Mouse (Mus musculus) embryonic stem cell, embryonic (primary cell): Measurements from ENCODE around the gene Hnrnpr.

Experiments used
- CTCF ChIA-PET, 4 experiments: fragments of 300-600 bp in 2 of 4; fragments of 350-600 bp in 2 of 4; sonication (Branson Sonifier 250); formaldehyde crosslinking; loops; one replicate each; lab custom pipeline; 2022; ENCODE audit warnings: inconsistent platforms in 2 of 4; lab: Charles Lee
- POLR2A ChIA-PET, 4 experiments: fragments of 300-600 bp in 2 of 4; fragments of 350-600 bp in 2 of 4; sonication (Branson Sonifier 250); formaldehyde crosslinking; loops; one replicate each; lab custom pipeline; 2022; ENCODE audit warnings: antibody characterized with exemption in 4 of 4, inconsistent platforms in 1 of 4; lab: Charles Lee

Hnrnpr gene

DNA sequence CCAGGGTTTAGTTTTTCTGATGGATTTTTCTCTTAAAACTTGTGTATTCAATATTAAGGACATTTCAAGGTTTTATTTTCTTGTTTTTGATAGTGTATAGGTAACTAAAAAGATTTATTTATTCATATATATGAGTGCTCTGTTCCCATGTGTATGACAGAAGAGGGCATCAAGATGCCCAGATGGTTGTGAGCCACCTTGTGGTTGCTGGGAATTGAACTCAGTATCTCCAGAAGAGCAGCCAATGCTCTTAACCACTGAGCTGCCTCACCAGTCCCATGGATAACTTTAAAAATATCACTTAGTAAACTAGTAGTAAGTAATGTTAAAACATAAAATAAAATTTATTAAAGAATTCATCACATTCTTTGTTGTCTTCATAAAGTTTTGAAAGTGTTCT, 17.4 kb downstream of the Hnrnpr start:
- CTCF ChIA-PET: interaction anchor here (0.5 to 3.2 kb wide), 7 partner anchors 9 to 338 kb away, joined by 3 to 16 read pairs (median 4); no protein-coding TSS in a partner anchor
- POLR2A ChIA-PET: interaction anchor here in 3 of 4 experiments (0.7 to 3.8 kb wide), 16 partner anchors 8 to 61 kb away, joined by 3 to 21 read pairs (median 4); partner anchors contain the start of gene Hnrnpr (in 3 of the 3)

DNA sequence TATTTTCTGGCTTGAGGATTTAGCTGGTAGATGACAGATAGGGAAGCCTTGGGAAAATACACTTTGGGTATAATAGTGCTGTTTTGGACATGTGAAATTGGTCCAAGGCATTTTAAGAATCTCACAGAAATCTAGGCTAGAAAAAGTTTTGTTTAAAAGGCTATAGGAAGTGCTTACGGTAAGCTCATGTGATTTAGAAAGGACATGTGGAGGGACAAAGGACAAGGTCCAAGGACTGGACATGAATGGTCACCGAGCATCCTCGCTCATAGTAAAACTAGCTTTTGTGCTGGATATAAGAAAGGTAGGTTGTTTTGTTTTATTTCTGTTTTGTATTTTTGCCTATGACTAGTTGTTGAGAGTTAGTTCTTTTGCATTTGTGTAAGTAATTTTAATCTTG, 21.0 kb downstream of the Hnrnpr start:
- CTCF ChIA-PET: no interaction called here
- POLR2A ChIA-PET: interaction anchor here in 1 of 4 experiments (0.8 to 1.0 kb wide), 4 partner anchors 13 to 25 kb away, joined by 3 read pairs; no protein-coding TSS in a partner anchor

DNA sequence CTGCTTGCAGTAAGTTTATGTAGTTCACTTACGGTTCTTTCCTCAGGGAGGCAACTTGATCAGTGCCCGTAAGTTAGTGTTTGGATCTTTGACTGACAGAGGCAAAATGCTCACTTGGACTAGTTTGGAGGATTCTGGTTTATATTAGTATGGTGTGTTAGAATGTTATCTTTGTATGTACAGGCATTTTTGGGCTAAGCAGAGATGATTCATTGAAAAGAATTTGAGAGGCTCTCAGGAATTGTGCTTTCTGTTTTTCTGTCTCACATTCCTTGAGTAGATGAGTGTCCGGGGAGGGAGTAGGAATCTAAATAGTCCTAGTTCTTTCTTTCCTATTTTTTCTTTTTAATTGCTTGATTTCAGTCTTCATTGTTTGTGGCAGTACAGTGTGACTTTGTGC, 22.4 kb downstream of the Hnrnpr start:
- POLR2A ChIA-PET: interaction anchor here in 1 of 4 experiments (0.6 to 1.6 kb wide), 8 partner anchors 10 to 286 kb away, joined by 3 to 6 read pairs (median 4); no protein-coding TSS in a partner anchor
- CTCF ChIA-PET: no interaction called here

DNA sequence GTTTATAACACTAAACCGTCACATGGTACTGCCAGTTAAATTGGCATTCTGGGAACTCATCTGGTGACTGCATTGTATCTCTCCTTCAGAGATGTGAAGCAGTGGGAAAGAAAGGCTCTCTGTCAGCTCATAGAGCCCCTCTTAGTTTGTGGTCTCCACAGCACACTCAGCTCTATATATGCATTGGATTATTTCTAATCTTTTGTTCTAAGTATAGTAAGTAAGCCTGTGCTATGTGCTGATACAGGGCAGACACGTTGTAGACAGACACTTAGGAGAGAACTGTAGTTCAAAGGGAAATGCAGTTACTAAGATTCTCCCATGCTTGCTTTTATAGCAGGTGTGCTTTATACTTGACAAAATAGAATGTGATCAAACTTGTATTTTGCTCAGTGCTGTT, 24.3 kb downstream of the Hnrnpr start:
- ChIA-PET POLR2A (interaction anchor here in 2 of 4 experiments (0.8 to 1.4 kb wide), 3 partner anchors 10 to 23 kb away, joined by 3 read pairs; no protein-coding TSS in a partner anchor), CTCF (interaction anchor here in 1 of 4 experiments (0.5 to 0.9 kb wide), 2 partner anchors 11 to 75 kb away, joined by 3 to 6 read pairs; no protein-coding TSS in a partner anchor)

DNA sequence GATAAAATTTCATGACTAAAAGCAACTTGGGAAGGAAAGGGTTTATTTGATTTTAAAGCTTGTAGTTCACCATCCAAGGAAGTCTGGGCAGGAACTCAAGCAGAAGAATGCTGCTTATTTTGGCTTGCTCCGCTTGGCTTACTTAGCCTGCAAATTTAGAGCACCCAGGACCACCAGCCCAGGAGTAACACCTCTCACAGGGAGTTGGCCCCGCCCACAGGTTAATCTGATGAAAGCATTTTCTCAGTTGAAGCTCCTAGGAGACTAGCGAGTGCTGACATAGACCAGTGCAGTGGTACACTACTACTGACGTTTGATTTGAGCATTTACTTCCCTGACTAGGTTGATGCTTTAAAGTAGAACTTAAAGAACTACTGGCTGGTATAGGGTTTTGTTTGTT, 26.4 kb downstream of the Hnrnpr start:
- POLR2A ChIA-PET: interaction anchor here in 2 of 4 experiments (0.6 to 2.2 kb wide), 11 partner anchors 8 to 252 kb away, joined by 3 to 10 read pairs (median 4); no protein-coding TSS in a partner anchor
- CTCF ChIA-PET: interaction anchor here (0.6 to 1.7 kb wide), 8 partner anchors 9 to 184 kb away, joined by 3 to 5 read pairs (median 4); no protein-coding TSS in a partner anchor

DNA sequence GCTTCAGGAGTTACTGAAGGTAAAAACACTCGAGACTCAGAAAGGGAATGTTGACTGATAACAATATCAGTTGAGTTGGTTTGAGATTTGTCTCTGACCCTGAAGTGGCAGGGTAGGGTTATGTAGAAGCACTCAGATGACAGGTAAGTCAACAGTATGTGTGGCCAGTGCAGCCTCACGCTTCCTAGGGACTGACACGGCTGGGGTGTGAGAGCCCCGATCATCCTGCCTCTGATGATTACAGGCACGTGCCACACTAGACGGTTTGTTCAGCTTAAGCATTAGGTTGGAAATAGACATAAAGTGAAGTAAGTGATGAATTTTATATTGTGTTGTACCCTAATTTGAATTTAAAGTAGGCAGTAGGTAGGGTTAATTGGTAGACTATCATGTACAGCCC, 38.9 kb downstream of the Hnrnpr start:
- POLR2A ChIA-PET: interaction anchor here in 2 of 4 experiments (0.6 to 1.4 kb wide), 4 partner anchors 12 to 402 kb away, joined by 4 to 5 read pairs (median 4); no protein-coding TSS in a partner anchor
- CTCF ChIA-PET: interaction anchor here in 1 of 4 experiments (1.1 kb wide), 1 partner anchor 234 kb away, joined by 3 read pairs; no protein-coding TSS in a partner anchor

DNA sequence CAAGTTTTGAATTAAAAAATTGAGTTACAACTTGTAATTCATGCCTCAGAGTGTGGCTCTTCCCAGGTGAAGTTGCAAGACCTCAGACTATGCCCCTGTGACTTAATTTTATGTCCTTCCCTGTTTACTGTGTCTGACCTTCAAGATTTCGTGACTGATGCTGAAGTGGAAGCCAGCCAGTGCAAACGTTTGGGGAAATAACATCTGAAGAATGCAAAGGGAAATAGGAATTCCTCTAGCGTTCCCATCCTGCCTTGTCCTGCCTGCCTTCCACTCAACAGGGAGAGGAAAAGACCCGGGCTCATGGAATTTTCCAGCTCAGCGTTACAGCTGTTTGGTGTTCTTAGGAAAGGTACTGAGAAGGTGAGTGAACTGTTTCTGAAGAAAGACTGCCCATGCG, 46.3 kb downstream of the Hnrnpr start:
- POLR2A ChIA-PET: interaction anchor here in 2 of 4 experiments (0.6 to 3.7 kb wide), 8 partner anchors 10 to 176 kb away, joined by 3 to 14 read pairs (median 3); partner anchors contain the start of gene Asap3 (in 1 of the 2)
- CTCF ChIA-PET: interaction anchor here in 2 of 4 experiments (0.6 to 1.4 kb wide), 2 partner anchors 98 to 199 kb away, joined by 3 read pairs; no protein-coding TSS in a partner anchor

DNA sequence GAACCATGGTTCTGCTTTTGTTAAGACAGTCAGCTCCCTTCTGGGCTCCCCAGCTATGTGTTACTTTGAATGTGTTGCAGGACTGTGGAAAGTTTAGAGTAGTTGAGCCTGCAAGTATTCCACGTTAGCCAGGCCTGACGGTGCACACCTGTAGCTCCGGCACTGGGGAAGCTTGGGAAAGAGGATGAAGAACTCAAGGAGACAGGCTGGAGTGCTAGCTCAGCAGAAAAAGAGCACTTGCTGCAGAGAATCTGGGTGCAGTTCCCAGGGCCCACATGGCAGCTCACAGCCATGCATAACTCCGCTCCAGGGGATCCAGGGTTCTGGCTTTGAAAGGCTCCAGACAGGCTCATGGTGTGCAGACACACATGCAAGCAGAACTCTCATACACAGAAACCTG, 46.7 kb downstream of the Hnrnpr start:
- CTCF ChIA-PET: interaction anchor here in 2 of 4 experiments (0.6 to 1.4 kb wide), 2 partner anchors 98 to 199 kb away, joined by 3 read pairs; no protein-coding TSS in a partner anchor
- POLR2A ChIA-PET: interaction anchor here in 2 of 4 experiments (0.6 to 3.7 kb wide), 7 partner anchors 10 to 177 kb away, joined by 3 to 14 read pairs (median 3); partner anchors contain the start of gene Asap3 (in 1 of the 2)

DNA sequence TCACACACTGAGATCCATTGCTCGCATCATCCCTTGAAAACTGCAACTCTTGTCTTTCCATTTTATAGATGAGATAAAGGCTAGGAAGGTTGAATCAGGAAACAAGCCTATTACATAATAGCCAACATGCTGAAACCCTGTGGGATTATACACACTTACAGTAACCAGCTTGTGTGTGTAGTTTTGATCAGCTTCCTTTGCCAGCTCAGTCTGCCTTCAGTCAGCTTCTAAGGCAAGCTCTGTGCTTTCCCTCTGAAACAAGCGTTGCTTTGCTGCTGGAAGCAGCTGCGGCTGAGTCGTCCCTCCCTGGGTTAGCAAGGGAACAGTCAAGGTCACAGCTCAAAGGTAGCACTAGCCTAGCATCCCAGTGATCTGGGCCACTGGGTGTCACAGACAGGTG, 57.1 kb downstream of the Hnrnpr start:
- POLR2A ChIA-PET: interaction anchor here in 3 of 4 experiments (0.6 to 1.9 kb wide), 7 partner anchors 9 to 161 kb away, joined by 3 to 8 read pairs (median 4); partner anchors contain the start of gene Asap3 (in 1 of the 3)

DNA sequence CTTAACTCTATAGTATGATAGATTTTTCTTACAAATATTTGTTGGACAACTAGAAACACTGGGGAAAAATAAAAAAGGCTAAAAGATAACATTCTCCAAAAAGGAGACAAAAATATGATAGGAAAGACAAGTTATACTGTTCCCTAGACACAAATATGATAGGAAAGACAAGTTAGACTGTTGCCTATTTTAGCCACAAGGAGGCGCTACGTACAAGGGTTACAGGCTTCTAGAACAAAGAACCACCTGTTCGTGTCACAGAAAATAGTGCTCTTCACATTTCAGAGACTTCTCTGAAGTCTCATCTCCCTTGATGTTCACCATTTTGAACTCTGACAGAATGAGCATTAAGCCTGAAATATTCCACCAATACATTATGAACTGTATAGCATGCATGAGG, 59.0 kb downstream of the Hnrnpr start:
- CTCF ChIA-PET: interaction anchor here in 2 of 4 experiments (0.6 kb wide), 2 partner anchors 32 to 157 kb away, joined by 3 to 4 read pairs; no protein-coding TSS in a partner anchor
- POLR2A ChIA-PET: interaction anchor here in 2 of 4 experiments (0.6 to 0.7 kb wide), 4 partner anchors 46 to 316 kb away, joined by 3 to 4 read pairs (median 4); partner anchors contain the start of gene Rpl11 (in 1 of the 2)

More for the DNA sequence above, 57.1 kb downstream of the Hnrnpr start:
- CTCF ChIA-PET: interaction anchor here in 2 of 4 experiments (0.6 to 1.2 kb wide), 3 partner anchors 55 to 126 kb away, joined by 3 to 9 read pairs (median 3); no protein-coding TSS in a partner anchor

DNA sequence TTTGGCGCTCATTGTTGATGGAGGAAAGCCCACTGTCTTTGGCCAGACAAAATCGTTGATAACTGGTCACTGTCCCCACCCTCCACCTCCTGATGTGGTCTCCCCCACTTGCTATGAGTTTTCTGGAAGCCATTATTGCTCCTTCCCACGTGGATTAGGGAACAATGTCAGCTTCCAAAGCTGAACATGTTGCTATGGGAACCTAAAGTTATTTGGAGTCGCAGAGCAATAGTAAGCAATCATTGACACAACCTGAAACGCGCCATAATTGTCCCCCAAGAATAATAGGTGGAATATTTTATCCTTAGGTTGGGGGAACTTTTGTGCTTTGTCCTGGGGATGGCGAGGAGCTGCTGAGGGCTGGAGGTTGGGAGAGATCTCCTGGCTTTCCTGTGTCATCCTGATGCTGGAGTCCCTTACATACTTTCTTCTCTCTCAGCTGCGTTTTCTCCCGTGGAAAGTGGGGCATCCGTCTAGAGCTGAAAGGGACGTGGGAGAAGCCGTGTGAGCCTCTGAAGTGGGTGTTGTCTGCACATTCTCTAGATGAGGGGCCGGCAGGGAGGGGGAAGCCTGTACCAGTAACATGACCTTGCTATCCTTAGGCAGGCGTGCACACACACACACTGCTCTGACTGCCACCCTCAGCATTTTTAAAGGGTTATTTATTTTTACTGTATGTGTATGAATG, 62.9 kb downstream of the Hnrnpr start:
- CTCF ChIA-PET: interaction anchor here in 3 of 4 experiments (0.5 to 2.5 kb wide), 3 partner anchors 15 to 572 kb away, joined by 3 to 8 read pairs (median 7); no protein-coding TSS in a partner anchor
- POLR2A ChIA-PET: interaction anchor here in 1 of 4 experiments (1.2 kb wide), 1 partner anchor 73 kb away, joined by 3 read pairs; no protein-coding TSS in a partner anchor

DNA sequence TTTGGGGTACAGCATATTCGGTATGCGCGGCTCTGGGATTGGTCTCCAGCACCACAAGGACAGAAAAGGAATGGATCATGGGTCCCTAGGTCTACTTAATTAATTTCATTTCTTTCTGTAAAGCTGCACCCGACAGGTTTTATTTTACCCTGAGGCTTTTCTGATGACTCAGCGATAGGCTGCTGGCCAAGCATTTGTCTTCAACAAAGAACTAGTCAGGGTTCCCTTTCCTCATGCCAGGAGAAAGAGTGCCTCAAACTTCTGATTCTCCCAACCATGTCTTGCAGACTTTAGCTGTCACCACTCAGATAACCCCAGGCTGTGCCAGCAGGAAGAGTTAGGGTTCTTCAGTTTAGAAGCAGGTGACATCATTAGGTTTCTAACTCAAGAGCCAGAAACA, 66.3 kb downstream of the Hnrnpr start:
- POLR2A ChIA-PET: interaction anchor here in 2 of 4 experiments (0.6 to 1.1 kb wide), 2 partner anchors 10 to 52 kb away, joined by 3 read pairs; no protein-coding TSS in a partner anchor
- CTCF ChIA-PET: interaction anchor here in 2 of 4 experiments (0.6 to 0.9 kb wide), 2 partner anchors 244 to 1866 kb away, joined by 3 read pairs; partner anchors contain the start of gene Aunip (in 1 of the 2)

DNA sequence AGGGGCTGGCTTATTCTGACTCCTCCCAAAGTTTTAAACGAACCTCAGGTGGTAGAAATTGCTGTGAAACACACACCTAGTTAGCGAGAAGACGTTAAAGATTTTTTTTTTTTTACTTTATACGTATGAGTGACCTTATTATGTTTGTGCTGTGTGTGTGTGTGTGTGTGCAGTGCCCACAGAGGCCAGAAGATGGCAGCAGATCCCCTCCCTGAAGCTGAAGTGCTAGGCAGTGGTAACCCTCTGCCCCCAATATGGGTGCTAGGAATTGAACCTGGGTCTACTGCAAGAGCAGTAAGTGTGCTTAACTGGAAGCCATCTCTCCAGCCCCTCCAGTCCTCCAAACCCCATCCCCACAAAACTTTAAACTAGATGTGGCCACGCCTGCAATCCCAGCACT, 72.3 kb downstream of the Hnrnpr start:
- POLR2A ChIA-PET: interaction anchor here in 1 of 4 experiments (0.5 to 1.5 kb wide), 2 partner anchors 21 to 236 kb away, joined by 3 read pairs; no protein-coding TSS in a partner anchor
- CTCF ChIA-PET: interaction anchor here (0.6 to 0.9 kb wide), 11 partner anchors 35 to 863 kb away, joined by 3 to 6 read pairs (median 4); no protein-coding TSS in a partner anchor

DNA sequence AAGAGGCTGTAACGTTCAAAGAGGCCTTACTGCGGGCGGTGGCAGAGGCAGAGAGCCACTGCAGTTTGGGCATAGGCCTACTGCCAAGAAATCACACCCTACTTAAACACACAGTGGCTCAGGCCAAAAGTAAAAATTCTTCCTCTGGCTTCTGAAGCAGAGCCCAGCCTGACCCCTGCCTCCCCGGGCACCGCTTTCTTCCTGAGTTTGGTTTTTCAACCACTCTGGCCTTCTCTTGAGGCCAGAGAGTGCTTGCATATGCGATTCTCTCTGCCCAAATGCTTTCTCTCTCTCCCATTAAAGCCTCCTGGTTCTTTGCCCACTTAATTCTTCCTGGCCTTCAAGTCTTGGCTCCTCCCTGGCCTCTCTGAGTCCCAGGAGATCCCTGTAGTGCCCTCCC, 73.1 kb downstream of the Hnrnpr start:
- ChIA-PET POLR2A (interaction anchor here in 1 of 4 experiments (0.5 to 1.5 kb wide), 2 partner anchors 235 to 556 kb away, joined by 3 to 6 read pairs; no protein-coding TSS in a partner anchor), CTCF (interaction anchor here in 1 of 4 experiments (0.5 to 0.6 kb wide), 2 partner anchors 123 to 306 kb away, joined by 3 read pairs; no protein-coding TSS in a partner anchor)

DNA sequence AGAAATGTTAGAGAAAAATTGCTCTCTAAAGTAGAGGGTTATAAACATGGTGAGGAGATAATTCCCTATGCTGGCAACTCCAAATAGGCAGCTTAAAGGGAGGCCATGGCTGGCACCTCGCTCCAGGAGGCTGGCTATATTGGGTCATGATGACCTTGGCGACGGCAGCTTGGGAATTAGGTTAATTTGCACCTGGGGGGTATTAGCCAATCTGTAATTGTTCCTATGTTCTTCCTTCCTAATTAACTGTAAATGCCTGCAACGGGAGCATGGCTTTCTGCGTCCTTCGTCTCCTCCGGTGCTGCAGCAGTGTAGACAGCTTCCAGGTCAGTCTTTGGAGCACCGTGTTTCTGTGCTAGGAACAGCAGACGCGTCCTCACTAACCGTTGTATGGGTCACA, 76.5 kb downstream of the Hnrnpr start:
- CTCF ChIA-PET: interaction anchor here in 1 of 4 experiments (1.0 to 2.5 kb wide), 3 partner anchors 14 to 139 kb away, joined by 3 to 7 read pairs (median 4); no protein-coding TSS in a partner anchor
- POLR2A ChIA-PET: interaction anchor here in 2 of 4 experiments (0.6 to 1.6 kb wide), 5 partner anchors 16 to 232 kb away, joined by 3 to 4 read pairs (median 3); no protein-coding TSS in a partner anchor

DNA sequence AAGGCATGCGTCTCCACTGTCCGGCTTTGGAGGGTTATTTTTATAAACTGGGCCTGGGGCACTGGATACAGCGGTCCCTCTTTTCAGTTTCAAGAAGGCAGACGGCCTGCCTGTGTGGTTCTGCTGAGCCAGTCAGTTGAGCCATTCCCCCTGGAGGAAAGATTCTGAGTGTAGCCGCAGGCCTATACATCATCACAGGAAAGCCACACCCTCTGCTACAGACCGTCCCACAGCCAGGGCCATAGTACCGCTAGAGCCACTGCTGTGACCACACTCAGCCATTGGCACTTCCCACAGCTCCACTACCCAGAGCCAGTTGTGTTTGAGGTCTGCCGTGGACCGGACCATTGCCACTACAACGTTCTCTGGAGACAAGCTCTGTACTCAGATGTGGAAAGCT, 91.1 kb downstream of the Hnrnpr start:
- ChIA-PET CTCF (interaction anchor here in 3 of 4 experiments (0.5 to 2.7 kb wide), 7 partner anchors 13 to 1844 kb away, joined by 3 to 7 read pairs (median 4); no protein-coding TSS in a partner anchor), POLR2A (interaction anchor here in 2 of 4 experiments (1.0 kb wide), 2 partner anchors 12 to 59 kb away, joined by 3 to 5 read pairs; no protein-coding TSS in a partner anchor)

DNA sequence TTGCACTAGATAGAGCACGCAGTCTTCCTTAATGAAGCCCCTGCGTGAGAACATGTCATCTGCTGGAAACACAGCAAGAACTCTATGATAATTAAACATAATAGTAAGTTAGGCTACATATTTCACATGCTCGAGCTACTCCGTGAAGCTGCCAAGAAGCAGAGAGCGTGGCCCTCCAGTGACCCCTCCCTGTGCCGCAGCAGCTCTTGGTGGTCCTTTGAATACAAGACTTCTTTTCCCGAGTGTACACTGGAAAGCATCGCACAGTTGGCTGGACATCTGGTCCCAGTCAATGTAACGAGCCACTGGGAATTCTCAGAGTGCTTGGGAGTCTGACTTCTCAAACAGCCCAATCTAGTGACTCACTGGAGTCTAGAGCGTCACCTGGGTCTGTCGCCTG, 97.1 kb downstream of the Hnrnpr start:
- ChIA-PET POLR2A (interaction anchor here in 1 of 4 experiments (0.6 kb wide), 1 partner anchor 154 kb away, joined by 3 read pairs; no protein-coding TSS in a partner anchor), CTCF (no interaction called here)
